Mouse (Mus musculus): ENCODE measurements at regions not wholly inside any gene's neighbourhood (a gene's known extent, or its start where the extent isn't known, plus 50 kb on each side); places are given as distances from the start of the nearest gene placed in this dataset.
"Not testable (repeated sequence)": the region's sequence is repeated elsewhere in the genome, so short reads cannot be mapped to it uniquely, and the experiment has no call there.

GRCm38 (mm10) chr10:96285407-96286093 lies 149.1 kb downstream of the Gm5426 start:
- peak; percentile 65 for DNase-seq (ENCODE audit: low read depth)
- TF ChIP-seq CTCF (IDR thresholded peaks at IDR 0.05; ENCODE audit: borderline replicate concordance, extremely low read depth, insufficient read depth, insufficient read length): no peak
- no peak for TF ChIP-seq POLR2A (IDR thresholded peaks at IDR 0.05; ENCODE audit: borderline replicate concordance, extremely low read depth, insufficient read depth, insufficient read length, poor library complexity, severe bottlenecking)

GRCm38 (mm10) chr10:96286094-96286485 lies 149.7 kb downstream of the Gm5426 start:
- peak; percentile 46 for DNase-seq (ENCODE audit: low read depth)
- TF ChIP-seq CTCF (IDR thresholded peaks at IDR 0.05; ENCODE audit: borderline replicate concordance, extremely low read depth, insufficient read depth, insufficient read length) (no peak), POLR2A (IDR thresholded peaks at IDR 0.05; ENCODE audit: borderline replicate concordance, extremely low read depth, insufficient read depth, insufficient read length, poor library complexity, severe bottlenecking) (no peak)

GRCm38 (mm10) chr10:96289005-96289404 lies 152.6 kb downstream of the Gm5426 start:
- DNase-seq (ENCODE audit: low read depth): not testable (repeated sequence)

- TF ChIP-seq POLR2A (IDR thresholded peaks at IDR 0.05; ENCODE audit: borderline replicate concordance, extremely low read depth, insufficient read depth, insufficient read length, poor library complexity, severe bottlenecking) (no peak), CTCF (IDR thresholded peaks at IDR 0.05; ENCODE audit: borderline replicate concordance, extremely low read depth, insufficient read depth, insufficient read length) (no peak)
- DNase-seq (ENCODE audit: low read depth): peak; percentile 65
Observed at GRCm38 (mm10) chr10:96293622-96294021, 157.2 kb downstream of the Gm5426 start.

GRCm38 (mm10) chr10:96294666-96295065 lies 158.3 kb downstream of the Gm5426 start:
- TF ChIP-seq POLR2A (IDR thresholded peaks at IDR 0.05; ENCODE audit: borderline replicate concordance, extremely low read depth, insufficient read depth, insufficient read length, poor library complexity, severe bottlenecking) (no peak), CTCF (IDR thresholded peaks at IDR 0.05; ENCODE audit: borderline replicate concordance, extremely low read depth, insufficient read depth, insufficient read length) (no peak)
- no peak for DNase-seq (ENCODE audit: low read depth)

- no peak for DNase-seq (ENCODE audit: low read depth)
- no peak for TF ChIP-seq POLR2A (IDR thresholded peaks at IDR 0.05; ENCODE audit: borderline replicate concordance, extremely low read depth, insufficient read depth, insufficient read length, poor library complexity, severe bottlenecking)
- TF ChIP-seq CTCF (IDR thresholded peaks at IDR 0.05; ENCODE audit: borderline replicate concordance, extremely low read depth, insufficient read depth, insufficient read length): no peak
Observed at GRCm38 (mm10) chr10:96297658-96298057, 161.3 kb downstream of the Gm5426 start.

- TF ChIP-seq POLR2A (IDR thresholded peaks at IDR 0.05; ENCODE audit: borderline replicate concordance, extremely low read depth, insufficient read depth, insufficient read length, poor library complexity, severe bottlenecking): no peak
- no peak for TF ChIP-seq CTCF (IDR thresholded peaks at IDR 0.05; ENCODE audit: borderline replicate concordance, extremely low read depth, insufficient read depth, insufficient read length)
- DNase-seq (ENCODE audit: low read depth): no peak
Observed at GRCm38 (mm10) chr10:96298566-96298965, 162.2 kb downstream of the Gm5426 start.

- TF ChIP-seq POLR2A (IDR thresholded peaks at IDR 0.05; ENCODE audit: borderline replicate concordance, extremely low read depth, insufficient read depth, insufficient read length, poor library complexity, severe bottlenecking) (no peak), CTCF (IDR thresholded peaks at IDR 0.05; ENCODE audit: borderline replicate concordance, extremely low read depth, insufficient read depth, insufficient read length) (no peak)
- DNase-seq (ENCODE audit: low read depth): no peak
Observed at GRCm38 (mm10) chr10:96305701-96306100, 169.3 kb downstream of the Gm5426 start.

- peak; percentile 92 for DNase-seq (ENCODE audit: low read depth)
- TF ChIP-seq POLR2A (IDR thresholded peaks at IDR 0.05; ENCODE audit: borderline replicate concordance, extremely low read depth, insufficient read depth, insufficient read length, poor library complexity, severe bottlenecking) (no peak), CTCF (IDR thresholded peaks at IDR 0.05; ENCODE audit: borderline replicate concordance, extremely low read depth, insufficient read depth, insufficient read length) (no peak)
Observed at GRCm38 (mm10) chr10:96308713-96309445, 172.5 kb downstream of the Gm5426 start.

- no peak for DNase-seq (ENCODE audit: low read depth)
- TF ChIP-seq POLR2A (IDR thresholded peaks at IDR 0.05; ENCODE audit: borderline replicate concordance, extremely low read depth, insufficient read depth, insufficient read length, poor library complexity, severe bottlenecking): no peak
- TF ChIP-seq CTCF (IDR thresholded peaks at IDR 0.05; ENCODE audit: borderline replicate concordance, extremely low read depth, insufficient read depth, insufficient read length): no peak
Observed at GRCm38 (mm10) chr10:96309766-96310165, 173.4 kb downstream of the Gm5426 start.

- DNase-seq (ENCODE audit: low read depth): no peak
- no peak for TF ChIP-seq CTCF (IDR thresholded peaks at IDR 0.05; ENCODE audit: borderline replicate concordance, extremely low read depth, insufficient read depth, insufficient read length)
Observed at GRCm38 (mm10) chr10:96325297-96325696, 188.9 kb downstream of the Gm5426 start.
